Mouse (Mus musculus) heart, embryonic 14.5 days (tissue): Measurements from ENCODE around the gene Cwh43. TPM values are rescaled to one million over a fixed set of nuclear protein-coding genes. Genes with fewer than 3 reads are reported as not detected.

ENCODE experiments used
- ATAC-seq: fragments of 200-750 bp; cut with Nextera tagmentation; 2 replicates; pipeline ENCODE4 v1.8.0; 2017; ENCODE audit warnings: low read depth, moderate TSS enrichment; ENCODE audit not compliant: insufficient number of reproducible peaks, insufficient read depth, low FRiP score
- H3K27ac ChIP-seq, 2 experiments: fragments of 200-500 bp in 1 of 2; fragments of 300-500 bp in 1 of 2; sonication (generic) in 1 of 2; replicated peaks in 1 of 2; 2 replicates each; pipeline ENCODE4 v1.5.1; 2012 to 2014; ENCODE audit warnings: low read depth in 2 of 2, low read length in 2 of 2, control low read depth in 1 of 2, mild to moderate bottlenecking in 1 of 2, mixed read lengths in 1 of 2; ENCODE audit not compliant: control insufficient read depth in 1 of 2, insufficient read depth in 1 of 2
- H3K27me3 ChIP-seq: fragments of 300-500 bp; sonication (generic); 2 replicates; pipeline ENCODE4 v1.6.1; 2014; ENCODE audit warnings: mild to moderate bottlenecking, low read length, control low read depth; ENCODE audit not compliant: control insufficient read depth, insufficient read depth
- H3K36me3 ChIP-seq: fragments of 300-500 bp; sonication (generic); 2 replicates; pipeline ENCODE4 v1.6.1; 2014; ENCODE audit warnings: mild to moderate bottlenecking, control low read depth, low read length, mixed read lengths; ENCODE audit not compliant: control insufficient read depth, insufficient read depth
- H3K4me1 ChIP-seq, 2 experiments: fragments of 200-500 bp in 1 of 2; fragments of 300-500 bp in 1 of 2; sonication (generic) in 1 of 2; 2 replicates each; pipeline ENCODE4 v1.6.1; 2012 to 2014; ENCODE audit warnings: low read length in 2 of 2, control low read depth in 1 of 2, mixed read lengths in 1 of 2; ENCODE audit not compliant: control insufficient read depth in 2 of 2, insufficient read depth in 2 of 2
- H3K4me2 ChIP-seq: fragments of 300-500 bp; sonication (generic); 2 replicates; pipeline ENCODE4 v1.6.1; 2014; ENCODE audit warnings: mild to moderate bottlenecking, low read length
- H3K4me3 ChIP-seq, 2 experiments: fragments of 200-500 bp in 1 of 2; fragments of 300-500 bp in 1 of 2; sonication (generic) in 1 of 2; 2 replicates each; pipeline ENCODE4 v1.5.1; 2012 to 2014; ENCODE audit warnings: low read length in 2 of 2, mild to moderate bottlenecking in 2 of 2, control low read depth in 1 of 2, low read depth in 1 of 2, moderate library complexity in 1 of 2; ENCODE audit not compliant: control insufficient read depth in 1 of 2, insufficient read depth in 1 of 2
- H3K9ac ChIP-seq: fragments of 300-500 bp; sonication (generic); 2 replicates; pipeline ENCODE4 v1.6.1; 2014; ENCODE audit warnings: mild to moderate bottlenecking, low read length
- H3K9me3 ChIP-seq: fragments of 300-500 bp; sonication (generic); 2 replicates; pipeline ENCODE4 v1.6.1; 2016; ENCODE audit warnings: low read length, control low read depth; ENCODE audit not compliant: control insufficient read depth
- WGBS: fragments of 180-500 bp; shearing (Covaris S2); extraction: QIAGEN DNeasy Blood & Tissue Kit; methylation state at CpG from one replicate; pipeline ENCODE4 v1.1.7; 2014; 5-methylcytosine and 5-hydroxymethylcytosine counted together
- polyA plus RNA-seq: library from polyadenylated mRNA; unstranded; fragments of >200 nt; fragmentation: Nextera tagmentation; extraction: Ambion mirVana; gene quantifications from 2 replicates; pipeline ENCODE4 v1.2.1, GENCODE M21; 2014

Gene Cwh43
- polyA plus RNA-seq, 1 experiment from 2014 or later: not detected

GRCm38 (mm10) chr5:73414172-73414571 lies 8.3 kb downstream of the Cwh43 start:
- H3K4me3 ChIP-seq: no peak overlapping the region
- H3K9ac ChIP-seq: no peak overlapping the region
- no peaks in the 10 kb centered on the region for H3K36me3 ChIP-seq
- no peak overlapping the region for H3K4me2 ChIP-seq
- H3K27me3 ChIP-seq: no peaks in the 10 kb centered on the region
- H3K9me3 ChIP-seq: no peaks in the 10 kb centered on the region
- no peak for ATAC-seq
- 81% methylated on average over 10 of the region's 10 CpGs for WGBS
- no peak overlapping the region for H3K27ac ChIP-seq
- H3K4me1 ChIP-seq: no peaks in the 10 kb centered on the region

GRCm38 (mm10) chr5:73419045-73419695 lies 13.3 kb downstream of the Cwh43 start:
- Histone ChIP-seq H3K4me2 (peak overlapping the region; percentile 4; the same call in 1 of the 2 replicates), H3K27ac (no peak overlapping the region), H3K4me3 (no peak overlapping the region), H3K27me3 (no peaks in the 10 kb centered on the region), H3K9me3 (no peaks in the 10 kb centered on the region), H3K4me1 (no peaks in the 10 kb centered on the region), H3K36me3 (no peaks in the 10 kb centered on the region), H3K9ac (no peak overlapping the region)
- WGBS: 57% methylated on average over 11 of the region's 11 CpGs
- ATAC-seq: no peak

- ATAC-seq: no peak
- H3K36me3 ChIP-seq: no peaks in the 10 kb centered on the region
- H3K4me1 ChIP-seq: no peaks in the 10 kb centered on the region
- 0 out of 2 replicates have a peak, but pooled peaks cover 4% of the 10 kb centered on the region for H3K27me3 ChIP-seq
- H3K27ac ChIP-seq: no peak overlapping the region
- WGBS: 38% methylated on average over 6 of the region's 6 CpGs
- H3K9me3 ChIP-seq: no peaks in the 10 kb centered on the region
- no peak overlapping the region for H3K4me3 ChIP-seq
- no peak overlapping the region for H3K9ac ChIP-seq
- H3K4me2 ChIP-seq: no peak overlapping the region
Observed at GRCm38 (mm10) chr5:73426824-73427223, 20.9 kb downstream of the Cwh43 start.

GRCm38 (mm10) chr5:73431581-73431980 lies 25.7 kb downstream of the Cwh43 start:
- Histone ChIP-seq H3K36me3 (no peaks in the 10 kb centered on the region), H3K9ac (no peak overlapping the region), H3K4me3 (no peak overlapping the region), H3K4me2 (0 out of 2 replicates have a peak overlapping the region, but pooled peaks have one; percentile 23), H3K27ac (no peak overlapping the region), H3K9me3 (no peaks in the 10 kb centered on the region), H3K4me1 (peaks cover 0 to 3% of the 10 kb centered on the region in 2 experiments; a peak in 2 of 4 replicates), H3K27me3 (0 out of 2 replicates have a peak, but pooled peaks cover 4% of the 10 kb centered on the region)
- no peak for ATAC-seq
- WGBS: 21% methylated on average over 14 of the region's 14 CpGs

- Histone ChIP-seq H3K27ac (no peak overlapping the region), H3K4me2 (no peak overlapping the region), H3K4me3 (no peak overlapping the region), H3K4me1 (peaks cover 0 to 3% of the 10 kb centered on the region in 2 experiments; a peak in 2 of 4 replicates), H3K36me3 (no peaks in the 10 kb centered on the region), H3K9ac (no peak overlapping the region), H3K27me3 (0 out of 2 replicates have a peak, but pooled peaks cover 4% of the 10 kb centered on the region), H3K9me3 (no peaks in the 10 kb centered on the region)
- 76% methylated on average over 6 of the region's 6 CpGs for WGBS
- no peak for ATAC-seq
Observed at GRCm38 (mm10) chr5:73432805-73433204, 26.9 kb downstream of the Cwh43 start.

- no peaks in the 10 kb centered on the region for H3K36me3 ChIP-seq
- H3K27me3 ChIP-seq: 0 out of 2 replicates have a peak, but pooled peaks cover 4% of the 10 kb centered on the region
- H3K27ac ChIP-seq: no peak overlapping the region
- H3K4me2 ChIP-seq: no peak overlapping the region
- no peaks in the 10 kb centered on the region for H3K9me3 ChIP-seq
- H3K4me3 ChIP-seq: no peak overlapping the region
- H3K9ac ChIP-seq: no peak overlapping the region
- H3K4me1 ChIP-seq: peaks cover 0 to 3% of the 10 kb centered on the region in 2 experiments; a peak in 2 of 4 replicates
- 69% methylated on average over 7 of the region's 7 CpGs for WGBS
- no peak for ATAC-seq
Observed at GRCm38 (mm10) chr5:73434764-73435163, 28.9 kb downstream of the Cwh43 start.

GRCm38 (mm10) chr5:73442176-73442575 lies 36.3 kb downstream of the Cwh43 start:
- no peaks in the 10 kb centered on the region for H3K4me1 ChIP-seq
- H3K4me2 ChIP-seq: no peak overlapping the region
- H3K9ac ChIP-seq: no peak overlapping the region
- no peaks in the 10 kb centered on the region for H3K36me3 ChIP-seq
- no peak overlapping the region for H3K27ac ChIP-seq
- no peaks in the 10 kb centered on the region for H3K9me3 ChIP-seq
- WGBS: 80% methylated on average over 9 of the region's 9 CpGs
- no peaks in the 10 kb centered on the region for H3K27me3 ChIP-seq
- no peak overlapping the region for H3K4me3 ChIP-seq
- no peak for ATAC-seq

- no peak for ATAC-seq
- Histone ChIP-seq H3K4me3 (no peak overlapping the region), H3K4me2 (no peak overlapping the region), H3K4me1 (no peaks in the 10 kb centered on the region; a peak in 1 of 4 replicates), H3K9me3 (no peaks in the 10 kb centered on the region), H3K36me3 (no peaks in the 10 kb centered on the region), H3K9ac (no peak overlapping the region), H3K27ac (no peak overlapping the region), H3K27me3 (no peaks in the 10 kb centered on the region)
- WGBS: 56% methylated on average over 1 of the region's 1 CpGs
Observed at GRCm38 (mm10) chr5:73450276-73450675, 44.4 kb downstream of the Cwh43 start.
